Mouse (Mus musculus) gastrocnemius, adult 18-20 months (tissue): ENCODE results near the gene Arhgef2. TPM values are rescaled to one million over a fixed set of nuclear protein-coding genes. Genes with fewer than 3 reads are reported as not detected.

Experiments used
- DNase-seq: peaks from one replicate; pipeline ENCODE4 v3.0.0; 2021; ENCODE audit warnings: low spot score
- total RNA-seq, 2 experiments: library from RNA; stranded (reverse); gene quantifications; 2 replicates each; pipeline ENCODE4 v1.2.3; 2021

Gene Arhgef2
- total RNA-seq, 2 experiments from 2014 or later: 11.5 to 20.0 TPM

DNA sequence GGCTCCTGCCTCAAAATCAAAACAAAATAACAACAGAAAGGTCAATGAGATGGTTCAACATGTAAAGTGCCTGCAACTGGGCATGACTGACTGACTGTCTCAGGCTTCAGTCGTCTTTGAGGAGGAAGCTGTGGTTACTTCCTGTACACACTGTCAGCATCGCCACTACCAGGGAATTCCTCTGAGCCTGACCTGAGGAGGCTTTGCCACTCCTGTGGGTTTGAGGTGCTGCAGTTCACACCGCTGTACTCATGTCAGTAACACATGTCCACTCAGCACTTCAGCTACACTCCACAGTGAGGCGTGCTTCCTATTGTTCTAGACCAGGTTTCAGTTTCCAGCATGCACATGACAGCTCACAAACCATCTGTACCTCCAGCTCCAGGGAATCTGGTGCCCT is 58.3 kb downstream of the Arhgef2 start:
- no peak for DNase-seq

DNA sequence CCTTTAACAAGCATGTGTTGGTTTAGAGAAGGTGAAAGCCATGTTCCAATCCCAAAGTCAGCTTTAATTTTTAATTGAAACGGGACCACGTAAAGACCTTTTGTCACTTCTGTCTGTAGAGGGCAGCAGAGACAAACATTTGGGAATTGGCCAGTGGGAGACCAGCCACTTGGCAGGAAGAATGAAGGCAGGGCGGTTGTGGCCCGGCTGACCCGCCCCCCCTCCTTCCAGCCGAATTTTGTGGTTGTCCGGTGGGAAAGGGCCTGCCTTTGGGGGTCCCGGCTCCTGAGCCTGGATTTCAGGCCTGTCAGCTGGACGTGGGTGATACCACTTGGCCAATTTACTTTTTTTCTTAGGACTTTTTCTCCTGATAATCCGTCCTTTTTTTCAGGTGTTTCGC is 71.6 kb downstream of the Arhgef2 start:
- peak; percentile 87 for DNase-seq

DNA sequence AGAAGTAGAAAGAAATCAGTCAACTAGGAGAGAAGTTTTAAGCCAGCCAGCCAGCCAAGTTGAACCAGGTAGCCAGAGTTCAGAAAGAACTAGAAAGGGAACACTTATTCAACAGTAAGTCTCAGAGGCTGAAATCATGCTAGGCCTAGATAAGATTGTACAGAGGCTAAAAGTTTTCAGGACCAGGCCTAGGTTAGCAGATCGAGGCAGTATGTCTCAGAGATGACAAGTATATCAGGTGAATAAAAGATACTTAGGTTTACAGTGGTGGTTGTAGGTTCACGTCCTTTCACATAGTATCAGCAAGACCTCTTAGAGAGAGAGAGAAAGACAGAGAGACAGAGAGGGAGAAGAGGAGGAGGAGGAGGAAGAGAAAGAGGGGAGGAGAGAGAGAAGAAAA is 78.0 kb downstream of the Arhgef2 start:
- DNase-seq: no peak

DNA sequence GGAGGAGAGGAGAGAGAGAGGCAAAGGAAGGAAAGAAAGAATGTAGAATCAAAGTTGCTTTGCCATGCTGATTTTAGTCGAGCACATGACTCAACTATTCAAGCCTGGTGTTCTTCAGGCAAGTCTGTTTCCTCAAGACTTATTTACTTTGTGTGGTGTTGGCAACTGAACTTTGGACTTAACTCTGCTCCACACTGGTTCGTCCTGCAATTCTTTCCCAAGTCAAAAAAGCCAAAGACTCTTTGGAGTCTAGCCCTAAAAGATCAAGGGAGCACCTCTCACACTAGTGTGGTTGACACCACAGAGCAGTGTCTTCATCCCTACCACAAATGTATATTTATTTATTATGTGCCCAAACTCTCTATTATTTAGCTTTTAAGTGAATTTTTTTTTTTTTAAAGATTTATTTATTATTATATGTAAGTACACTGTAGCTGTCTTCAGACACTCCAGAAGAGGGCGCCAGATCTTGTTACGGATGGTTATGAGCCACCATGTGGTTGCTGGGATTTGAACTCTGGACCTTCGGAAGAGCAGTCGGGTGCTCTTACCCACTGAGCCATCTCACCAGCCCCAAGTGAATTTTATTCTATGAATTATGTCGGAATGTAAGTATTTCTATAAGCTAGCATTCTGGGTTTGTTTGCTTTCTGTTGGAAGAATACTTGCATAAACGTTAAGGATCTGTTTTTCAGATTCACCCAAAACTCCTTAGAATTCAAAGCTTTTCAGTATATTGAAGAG is 78.6 kb downstream of the Arhgef2 start:
- DNase-seq: no peak

DNA sequence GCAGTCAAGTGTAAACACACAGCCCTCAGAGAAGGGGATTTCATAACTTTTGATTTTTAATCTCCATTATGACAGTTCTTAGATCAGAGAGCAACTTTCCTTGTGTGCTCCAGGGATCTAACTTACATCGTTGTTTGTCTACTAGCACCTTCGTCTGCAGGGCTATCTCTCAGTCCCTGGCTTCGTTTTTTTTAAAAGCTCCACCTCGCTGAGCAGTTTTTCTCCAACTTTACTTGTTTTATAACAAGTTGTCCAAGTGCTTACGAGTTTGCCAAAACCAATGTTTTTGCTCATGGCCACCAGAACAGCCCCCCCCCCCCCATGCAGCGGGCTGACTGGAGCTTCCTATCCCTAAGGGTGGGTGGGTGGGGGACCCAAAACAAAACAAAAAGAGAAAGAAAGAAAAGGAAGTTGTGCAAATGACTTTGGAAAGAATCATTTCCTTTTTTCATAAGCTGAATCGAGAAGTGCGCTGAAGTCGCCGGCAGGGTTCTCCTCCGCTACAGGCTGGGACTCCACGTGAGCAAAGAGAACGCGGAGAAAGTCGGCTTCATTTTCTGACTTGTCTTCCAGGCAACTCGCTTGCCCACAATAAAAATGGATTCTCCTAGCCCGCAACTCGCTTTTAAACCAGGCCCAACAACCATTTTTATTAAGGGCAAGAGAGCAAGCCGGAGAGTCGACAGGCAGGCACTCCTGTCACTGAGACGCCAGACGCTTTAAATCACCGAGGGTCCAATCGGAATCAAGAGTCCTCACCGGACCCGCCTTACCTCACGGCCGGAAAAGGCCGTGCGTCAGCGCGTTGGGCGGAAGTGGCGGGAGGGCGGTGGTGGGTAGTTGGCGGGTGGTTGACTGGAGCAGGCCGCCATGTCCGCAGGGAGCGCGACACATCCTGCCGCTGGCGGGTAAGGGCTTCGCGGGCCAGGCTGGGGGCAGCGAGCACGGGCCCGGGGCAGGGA is 79.5 kb downstream of the Arhgef2 start, which contains the start of gene Khdc4:
Khdc4 (plus strand) TSS at position 824 of the 962 bp plus-strand sequence.
- DNase-seq: peak; percentile 98

DNA sequence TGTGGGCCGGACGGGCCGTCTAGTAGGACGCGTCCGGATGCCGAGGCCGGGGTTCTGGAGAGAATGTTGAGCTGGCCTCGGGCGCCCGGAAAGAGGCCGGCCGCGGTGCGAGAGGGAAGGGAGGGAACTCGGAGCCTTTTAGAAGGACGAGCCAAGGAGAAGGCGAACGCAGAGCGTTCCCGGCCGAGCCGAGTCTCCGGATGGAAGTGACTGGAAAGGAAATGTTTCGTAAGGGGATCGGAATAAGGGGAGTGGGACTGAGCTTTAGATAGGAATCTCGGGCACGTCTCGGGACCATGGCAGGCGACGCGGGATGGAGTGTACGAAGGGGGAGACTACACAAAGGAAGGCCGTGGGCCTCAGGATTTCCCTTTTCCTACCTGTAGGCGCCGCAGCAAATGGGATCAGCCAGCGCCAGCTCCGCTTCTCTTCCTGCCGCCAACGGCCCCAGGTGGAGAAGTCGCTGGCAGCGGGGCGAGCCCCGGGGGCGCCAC is 80.2 kb downstream of the Arhgef2 start:
- no peak for DNase-seq

DNA sequence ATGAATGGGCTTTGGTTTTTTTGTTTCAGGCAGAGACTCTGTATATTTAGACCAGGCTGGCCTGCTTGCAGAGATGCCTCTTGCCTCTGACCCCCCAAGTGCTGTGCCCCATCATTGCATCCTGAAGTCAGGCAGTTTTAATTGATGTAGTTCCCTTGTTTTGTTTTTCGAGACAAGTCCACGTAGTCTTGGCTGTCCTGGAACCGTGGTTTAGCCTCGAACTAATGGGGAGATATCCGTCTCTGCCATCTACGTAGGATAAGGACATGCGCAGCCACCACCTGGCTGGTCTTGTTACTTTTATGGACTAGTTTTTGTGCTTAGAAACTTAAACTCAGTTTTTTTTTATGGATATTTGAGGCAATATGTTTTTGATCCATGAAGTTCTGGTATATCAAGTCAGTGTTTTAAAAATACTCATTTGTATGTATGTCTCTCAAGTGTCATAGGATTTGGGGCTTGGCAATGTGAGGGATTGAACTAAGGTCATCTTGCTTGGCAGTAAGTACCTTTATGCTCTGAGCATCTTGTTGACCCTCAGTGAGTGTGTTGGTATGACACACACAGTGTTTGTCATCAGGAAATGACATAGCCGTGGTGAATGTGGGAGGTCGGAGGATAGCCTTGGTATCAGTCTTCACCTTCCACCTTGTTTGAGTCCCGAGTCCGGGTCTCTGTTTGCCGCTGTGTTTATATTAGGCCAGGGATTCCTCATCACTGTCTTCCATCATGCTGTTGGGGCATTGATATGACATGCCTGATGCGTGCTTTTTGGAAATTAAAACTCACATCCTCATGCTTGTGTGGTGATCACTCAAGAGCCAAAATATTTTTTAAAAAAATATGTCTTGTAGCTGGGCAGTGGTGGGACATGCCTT is 81.2 kb downstream of the Arhgef2 start:
- DNase-seq: no peak

DNA sequence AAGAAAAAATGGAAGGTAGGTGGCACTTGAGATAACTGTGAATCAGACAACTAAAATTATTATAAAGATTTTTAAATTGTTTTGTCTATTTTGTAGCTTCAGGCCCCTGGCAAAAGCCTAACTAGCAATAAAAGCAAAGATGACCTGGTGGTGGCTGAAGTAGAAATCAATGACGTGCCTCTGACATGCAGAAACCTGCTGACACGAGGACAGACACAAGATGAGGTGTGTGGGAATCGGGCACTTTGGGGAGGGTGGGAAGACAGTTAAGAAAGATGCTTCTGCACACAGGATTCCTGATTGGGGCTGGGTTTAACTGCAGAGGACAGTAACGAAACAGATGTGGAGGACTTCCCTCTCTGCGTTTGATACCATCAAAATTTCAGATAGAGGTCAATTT is 83.3 kb downstream of the Arhgef2 start:
- DNase-seq: no peak

DNA sequence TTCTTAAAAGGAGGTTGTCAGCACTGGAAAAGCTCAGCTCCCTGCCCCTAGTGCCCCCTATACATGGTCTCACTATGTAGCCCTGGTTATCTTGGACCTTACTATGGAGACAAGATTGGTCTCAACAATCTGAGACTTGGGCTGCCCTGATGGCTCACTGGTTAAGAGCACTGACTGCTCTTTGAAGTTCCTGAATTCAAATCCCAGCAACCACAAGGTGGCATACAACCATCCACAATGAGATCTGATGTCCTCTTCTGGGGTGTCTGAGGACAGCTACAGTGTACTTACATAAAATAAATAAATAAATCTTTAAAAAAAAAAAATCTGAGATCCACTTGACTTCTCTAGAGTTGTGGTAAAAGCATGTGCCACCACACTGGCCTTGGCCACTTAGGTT is 89.8 kb downstream of the Arhgef2 start:
- no peak for DNase-seq

Other genes starting within 250 kb of the Arhgef2 start
- under 1 TPM; 0.50 to 0.75 TPM for gene Paqr6, start 241.4 kb upstream of the Arhgef2 start, total RNA-seq
- gene Bglap3, start 233.2 kb upstream of the Arhgef2 start, total RNA-seq: not detected
- gene Bglap2, start 227.3 kb upstream of the Arhgef2 start, total RNA-seq: not detected
- gene Bglap, start 221.5 kb upstream of the Arhgef2 start, total RNA-seq: not detected
- 10 to 100 TPM; 16.9 to 17.4 TPM for gene Pmf1, start 195.6 kb upstream of the Arhgef2 start, total RNA-seq
- 10 to 100 TPM; 18.4 to 19.1 TPM for gene Slc25a44, start 180.8 kb upstream of the Arhgef2 start, total RNA-seq
- gene Sema4a, start 144.8 kb upstream of the Arhgef2 start, total RNA-seq: 1 to 10 TPM; 1.4 to 2.0 TPM
- gene Lmna, start 96.0 kb upstream of the Arhgef2 start, total RNA-seq: 10 to 100 TPM; 68.3 to 89.6 TPM
- gene Mex3a, start 73.6 kb upstream of the Arhgef2 start, total RNA-seq: under 1 TPM; 0.17 to 0.18 TPM
- gene Rab25, start 57.7 kb upstream of the Arhgef2 start, total RNA-seq: not detected
- 10 to 100 TPM; 90.8 to 95.9 TPM for gene Lamtor2, start 52.9 kb upstream of the Arhgef2 start, total RNA-seq
- gene Ubqln4, start 52.2 kb upstream of the Arhgef2 start, total RNA-seq: 10 to 100 TPM; 86.3 to 89.9 TPM
- 10 to 100 TPM; 40.4 to 44.2 TPM for gene Ssr2, start 30.1 kb upstream of the Arhgef2 start, total RNA-seq
- gene Rxfp4, start 47.2 kb downstream of the Arhgef2 start, total RNA-seq: not detected
- 10 to 100 TPM; 18.7 to 23.4 TPM for gene Khdc4, start 79.8 kb downstream of the Arhgef2 start, total RNA-seq
- 10 to 100 TPM; 18.0 to 22.4 TPM for gene Rit1, start 110.9 kb downstream of the Arhgef2 start, total RNA-seq
- gene Syt11, start 169.2 kb downstream of the Arhgef2 start, total RNA-seq: 1 to 10 TPM; 3.7 to 4.6 TPM
- gene Gon4l, start 229.3 kb downstream of the Arhgef2 start, total RNA-seq: 10 to 100 TPM; 13.4 to 13.7 TPM